Mouse (Mus musculus): Measurements from ENCODE around the gene Glipr1. TPM values are rescaled to one million over a fixed set of nuclear protein-coding genes. Genes with fewer than 3 reads are reported as not detected.
A peak's percentile ranks its signal among the peaks of the same experiment; 100 is the strongest.
"Not testable (repeated sequence)": the region's sequence is repeated elsewhere in the genome, so short reads cannot be mapped to it uniquely, and the experiment has no call there.

Glipr1 gene
- under 1 TPM in 1 of 2 experiments, not detected in 1; 0.85 TPM for total RNA-seq (2021)

DNA sequence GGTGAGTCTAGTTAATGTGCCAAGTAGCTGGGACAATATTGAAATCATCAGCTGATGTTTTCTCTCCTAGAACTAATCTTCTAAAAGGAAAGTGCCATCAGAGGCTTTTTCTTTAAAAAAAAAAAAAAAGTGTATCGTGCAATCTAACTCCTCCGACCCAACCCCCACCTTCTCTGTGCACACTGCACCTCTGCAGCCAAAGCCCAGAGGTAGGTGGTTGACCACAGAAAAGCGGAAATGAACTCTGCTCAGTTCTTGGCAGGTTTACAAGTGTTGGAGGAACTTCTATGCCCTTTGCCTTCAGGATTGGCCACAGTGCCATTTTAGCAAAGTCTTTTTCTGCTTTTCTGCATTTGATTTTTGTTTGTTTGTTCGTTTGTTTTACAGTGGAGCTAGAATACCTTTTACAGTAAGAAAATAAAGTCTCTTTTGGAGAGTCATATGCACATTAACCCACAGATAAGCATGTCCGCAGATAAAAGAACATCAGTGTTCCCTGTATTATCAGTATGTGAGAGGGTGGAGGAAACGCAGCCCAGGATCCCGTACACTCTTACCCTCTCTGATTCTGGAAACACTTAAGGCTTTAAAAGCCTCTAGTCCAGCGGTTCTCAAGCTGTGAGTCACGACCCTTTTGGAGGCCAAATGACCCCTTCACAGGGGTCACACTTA is at the start of gene Glipr1:
TSS of gene Glipr1 (minus strand) at position 88 of the 672 bp plus-strand sequence.
- intact Hi-C loops (cut with DNase I) = no loop called here
- no peak for DNase-seq

DNA sequence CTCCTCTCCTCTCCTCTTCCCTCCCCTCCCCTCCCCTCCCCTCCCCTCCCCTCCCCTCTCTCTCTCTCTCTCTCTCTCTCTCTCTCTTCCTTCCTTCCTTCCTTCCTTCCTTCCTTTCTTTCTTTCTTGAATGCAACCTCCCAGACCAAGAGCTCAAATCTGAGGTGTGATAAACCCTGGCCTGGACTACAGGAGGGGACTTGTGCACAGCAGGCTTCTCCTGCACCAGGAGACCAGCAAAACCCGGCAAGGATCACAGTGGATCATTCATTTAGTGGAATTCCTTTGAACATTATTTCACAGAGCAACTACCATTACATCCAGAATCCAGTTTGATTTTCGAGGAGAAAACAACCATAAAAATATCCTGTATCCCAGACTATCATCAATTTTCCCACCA is 49.5 kb upstream of the Glipr1 start:
- DNase-seq = peak; percentile 14
- intact Hi-C loops (cut with DNase I) = not testable (repeated sequence)

DNA sequence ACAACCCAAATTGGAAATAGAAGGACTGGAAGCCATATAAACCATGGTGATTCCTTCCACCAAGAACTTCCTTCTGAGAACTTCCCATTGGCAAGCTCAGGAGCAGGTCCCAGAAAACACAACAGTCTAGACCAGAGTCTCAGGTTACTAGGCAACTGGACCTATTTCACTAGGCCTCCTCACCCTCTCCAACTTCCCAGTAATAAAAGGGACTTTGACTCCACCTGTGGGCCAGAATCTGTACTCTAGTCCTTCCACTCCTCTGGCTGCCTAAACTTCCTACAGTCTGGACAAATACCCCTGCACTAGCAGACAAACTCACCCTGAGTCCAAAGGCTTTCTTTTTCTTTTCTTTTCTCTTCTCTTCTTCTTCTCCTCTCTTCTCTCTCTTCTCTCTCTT is 48.8 kb upstream of the Glipr1 start:
- intact Hi-C loops (cut with DNase I) = no loop called here
- DNase-seq = no peak

DNA sequence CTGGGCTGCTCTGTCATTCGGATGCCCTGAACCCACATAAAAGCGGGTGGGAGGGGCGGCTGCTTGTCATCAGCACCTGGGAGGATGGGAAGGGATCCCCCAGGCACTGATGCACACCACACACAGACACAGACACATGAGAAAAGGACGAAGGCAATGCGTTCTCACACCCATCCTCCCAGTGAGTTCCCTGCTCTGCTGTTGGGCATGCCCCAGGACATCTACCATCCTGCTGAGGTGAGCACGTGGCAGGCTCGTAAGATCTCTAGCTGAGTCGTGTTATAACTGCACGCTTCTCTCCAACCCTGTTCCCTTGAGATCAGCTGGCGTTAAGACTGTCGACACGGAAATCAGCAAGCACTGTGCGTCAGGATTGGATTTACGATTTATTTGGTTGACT is 41.9 kb upstream of the Glipr1 start:
- intact Hi-C loops (cut with DNase I); DNase-seq: not testable (repeated sequence)

DNA sequence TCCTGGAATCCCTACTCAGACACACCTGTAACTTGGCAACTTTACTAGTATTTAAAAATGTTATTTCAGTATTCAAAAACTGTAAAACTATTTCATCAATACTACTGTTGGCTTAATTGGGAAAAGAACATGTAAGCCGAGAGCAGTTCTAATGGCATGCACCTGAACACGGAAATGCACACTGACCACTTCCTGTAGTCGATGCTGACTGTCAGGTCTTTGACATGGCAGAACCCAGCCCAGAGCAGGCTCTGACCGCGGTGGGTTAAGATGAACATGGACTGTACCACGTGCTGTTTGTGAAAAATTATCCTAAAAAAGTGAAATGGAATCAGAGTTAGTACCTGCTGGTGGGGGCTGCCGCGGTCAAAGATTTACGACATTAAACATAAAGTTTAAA is 41.1 kb upstream of the Glipr1 start:
- DNase-seq; intact Hi-C loops (cut with DNase I): not testable (repeated sequence)

DNA sequence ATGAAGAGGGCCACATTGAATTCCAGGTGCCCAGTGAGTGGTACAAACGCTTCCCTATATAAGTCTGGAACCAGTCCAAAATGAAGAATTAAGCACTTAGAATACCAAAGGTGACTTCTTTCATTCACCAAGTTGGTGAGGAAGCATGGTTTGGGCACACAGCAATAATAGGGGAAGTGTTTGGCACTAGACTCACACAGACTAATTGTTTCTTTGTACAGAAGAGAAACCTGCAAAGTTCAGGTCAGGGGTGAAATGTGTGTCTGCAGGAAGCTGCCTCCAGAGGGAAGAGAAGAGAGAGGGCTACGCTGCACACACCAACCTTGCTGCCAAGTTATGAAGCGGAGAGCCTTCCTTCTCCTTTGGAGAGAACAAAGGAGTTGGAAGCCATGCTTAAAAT is 26.3 kb upstream of the Glipr1 start:
- intact Hi-C loops (cut with DNase I); DNase-seq: not testable (repeated sequence)

DNA sequence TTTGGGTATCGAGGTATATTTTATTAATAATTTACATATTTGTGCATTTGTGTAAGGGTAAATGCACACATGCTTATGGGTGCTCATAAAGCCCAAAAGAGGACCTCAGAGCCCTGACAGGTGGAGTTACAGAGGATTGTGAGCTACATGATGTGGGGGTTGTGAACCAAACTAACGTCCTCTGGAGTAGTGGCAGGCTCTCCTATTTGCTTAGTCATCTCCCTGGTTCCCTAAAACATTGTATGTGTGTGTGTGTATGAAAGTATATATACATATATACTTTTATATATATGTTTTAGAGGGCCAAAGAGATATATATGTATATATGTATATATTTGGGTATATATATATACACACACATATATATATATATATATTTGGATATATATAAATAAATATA is 21.2 kb upstream of the Glipr1 start:
- no peak for DNase-seq
- intact Hi-C loops (cut with DNase I) = no loop called here

DNA sequence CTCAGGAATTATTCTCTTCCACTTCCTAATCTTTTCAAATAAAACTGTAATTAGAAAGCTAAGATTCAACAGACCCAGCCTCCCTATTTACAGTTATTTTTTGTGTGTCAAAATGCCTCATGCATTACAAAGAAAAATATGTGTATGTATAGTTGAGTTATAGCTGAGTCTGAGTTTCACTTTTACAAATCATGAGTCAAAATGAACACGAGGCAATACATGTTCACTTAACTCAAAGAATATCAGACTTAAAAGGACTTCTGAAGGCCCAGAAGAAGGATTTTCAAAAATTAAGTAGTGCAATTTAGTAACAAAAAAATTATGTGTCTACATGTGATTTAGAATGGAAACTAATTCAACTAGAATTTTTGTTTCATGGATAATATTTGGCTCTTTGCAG is 7.1 kb upstream of the Glipr1 start:
- intact Hi-C loops (cut with DNase I); DNase-seq: not testable (repeated sequence)

DNA sequence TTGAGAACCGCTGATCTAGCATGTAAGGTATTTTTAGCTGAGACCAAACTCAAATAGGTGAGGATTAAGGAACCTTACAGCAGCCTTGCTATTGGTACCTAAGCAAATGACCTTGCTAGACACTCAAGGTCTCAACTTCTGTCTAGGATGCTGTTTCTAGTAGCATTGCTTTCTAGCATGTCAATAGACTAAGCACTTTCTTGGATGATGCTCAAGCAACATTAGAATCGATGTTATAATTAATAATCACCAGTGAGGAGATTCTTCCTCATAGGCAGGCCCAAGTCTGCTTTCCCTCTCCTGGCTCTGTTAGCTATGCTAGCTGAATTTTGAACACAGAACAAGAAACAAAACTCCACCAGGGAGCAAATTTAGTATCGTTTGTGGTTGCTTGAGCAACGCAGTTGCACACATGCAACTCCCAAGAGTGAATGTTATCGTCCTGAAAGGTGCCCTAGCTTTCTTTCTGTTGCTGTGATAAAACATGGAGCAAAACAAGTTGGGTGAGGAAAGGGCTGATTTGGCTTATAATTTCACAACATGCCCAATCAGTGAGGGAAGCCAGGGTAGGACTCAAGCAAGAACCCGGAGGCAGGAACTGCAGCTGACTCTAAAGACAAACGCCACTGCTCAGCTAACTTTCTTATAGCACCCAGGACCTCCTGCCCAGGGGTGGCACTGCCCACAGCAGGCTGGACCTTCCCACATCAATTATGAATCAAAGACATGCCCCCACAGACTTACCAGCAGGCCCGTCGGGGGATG is 493 bp downstream of the Glipr1 start:
- intact Hi-C loops (cut with DNase I) = no loop called here
- no peak for DNase-seq

DNA sequence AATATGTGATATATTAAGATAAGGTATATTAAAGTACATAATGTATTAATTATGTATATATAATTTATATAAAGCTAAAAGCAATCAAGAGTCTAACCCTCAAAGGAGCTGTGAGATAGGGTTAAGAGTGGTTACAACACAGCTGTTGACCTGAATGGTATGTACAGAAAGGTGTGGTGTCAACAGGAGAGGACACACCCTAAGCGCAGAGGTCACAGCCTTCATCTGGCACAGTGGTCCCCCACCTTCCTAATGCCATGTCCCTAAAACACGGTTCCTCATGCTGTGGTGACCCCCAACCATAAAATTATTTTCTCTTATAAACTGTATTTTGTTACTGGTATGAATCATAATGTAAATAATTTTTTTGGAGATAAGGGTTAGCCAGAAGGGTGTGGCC is 1.1 kb downstream of the Glipr1 start:
- intact Hi-C loops (cut with DNase I) = no loop called here
- DNase-seq = no peak

DNA sequence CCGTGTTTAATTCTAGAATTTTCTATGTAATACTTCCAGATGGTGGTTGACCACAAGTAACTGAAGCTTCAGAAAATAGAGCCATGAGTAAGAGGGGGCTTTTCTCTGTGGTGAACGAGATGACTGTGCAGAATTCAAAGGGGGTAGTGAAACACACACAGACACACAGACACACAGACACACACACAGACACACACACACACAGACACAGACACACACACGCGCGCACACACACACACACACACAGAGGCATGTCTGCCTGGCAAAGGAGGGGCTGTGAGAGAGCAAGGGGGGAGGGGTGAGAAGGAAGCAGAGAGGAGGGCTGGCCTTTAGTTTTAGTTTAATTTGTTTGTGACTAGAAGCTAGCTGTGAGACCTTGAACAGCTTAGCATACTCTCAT is 1.9 kb downstream of the Glipr1 start:
- intact Hi-C loops (cut with DNase I) = no loop called here
- no peak for DNase-seq

DNA sequence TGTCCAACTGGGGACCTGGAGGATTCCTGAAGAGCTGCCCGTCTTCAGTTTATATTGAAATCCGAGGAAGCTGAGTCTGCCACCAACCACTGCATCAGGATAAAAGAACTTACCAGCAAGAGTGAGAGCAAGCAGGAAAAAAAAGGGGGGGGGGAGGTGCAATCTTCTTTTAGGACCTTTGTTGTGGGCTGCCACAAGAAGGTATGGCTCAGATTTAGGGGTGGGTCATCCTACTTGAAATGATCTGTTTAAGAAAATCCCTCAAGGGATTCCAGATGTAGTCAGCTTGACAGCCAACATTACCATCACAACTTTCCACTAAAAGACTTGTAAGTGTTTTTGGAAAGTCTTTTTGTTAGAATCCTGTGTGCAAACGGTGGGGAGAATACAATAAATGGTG is 2.7 kb downstream of the Glipr1 start:
- intact Hi-C loops (cut with DNase I) = no loop called here
- no peak for DNase-seq

DNA sequence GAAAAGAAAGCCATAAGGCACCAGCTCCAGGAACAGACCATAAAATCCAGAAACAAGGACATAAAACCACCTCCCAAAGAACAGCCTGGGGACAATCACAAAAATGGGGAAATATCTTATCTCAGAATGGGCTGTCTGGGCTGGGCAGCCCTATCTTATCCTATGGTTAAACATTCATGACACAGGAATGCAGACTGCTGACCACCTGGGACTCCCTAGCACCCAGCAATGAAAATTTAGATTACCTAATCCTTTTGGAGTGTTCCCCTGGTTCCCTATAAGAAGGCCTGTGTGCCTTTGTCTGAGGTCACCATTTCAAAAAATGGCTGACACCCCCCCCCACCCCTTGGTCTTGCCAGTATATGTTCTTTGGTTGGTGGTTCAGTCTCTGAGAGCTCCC is 4.8 kb downstream of the Glipr1 start:
- DNase-seq = no peak
- intact Hi-C loops (cut with DNase I) = no loop called here

DNA sequence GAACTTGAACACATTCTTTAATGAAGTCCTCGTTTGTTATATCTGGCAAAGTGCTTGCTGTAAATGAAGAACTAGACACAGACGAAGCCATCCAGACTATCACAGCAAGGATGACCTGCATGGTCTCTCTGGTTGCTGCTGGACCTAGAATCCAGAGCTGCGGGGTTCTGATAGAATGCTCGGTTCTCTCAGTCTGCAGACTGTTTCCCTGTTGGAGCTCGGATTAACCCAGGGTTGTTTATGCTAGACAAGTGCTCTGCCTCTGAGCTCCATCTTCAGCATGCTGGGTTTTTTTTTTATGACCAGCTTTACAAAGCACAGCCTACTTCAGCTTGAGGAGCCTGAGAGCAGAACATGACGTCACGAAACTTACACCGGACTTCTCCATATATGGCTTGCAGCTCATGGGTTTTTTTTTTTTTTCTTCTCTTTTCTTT is 5.5 kb downstream of the Glipr1 start:
- DNase-seq = no peak
- intact Hi-C loops (cut with DNase I) = no loop called here

DNA sequence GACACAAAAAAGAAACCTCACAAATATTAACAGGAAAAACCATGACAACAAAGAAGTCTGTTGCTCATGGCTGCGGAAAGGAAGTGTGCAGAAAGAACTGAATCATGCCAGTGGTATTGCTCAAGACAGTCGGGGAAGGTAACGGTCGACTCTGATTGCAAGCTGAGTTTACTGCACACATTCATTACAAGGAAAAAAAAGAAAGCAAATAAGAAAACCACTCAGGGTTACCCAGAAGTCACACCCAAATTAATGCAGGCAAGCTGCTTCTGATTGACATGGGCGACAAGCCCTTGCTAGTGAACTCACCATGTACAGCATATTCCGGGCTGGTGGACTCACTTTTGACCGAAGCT is 5.9 kb downstream of the Glipr1 start:
- no peak for DNase-seq

DNA sequence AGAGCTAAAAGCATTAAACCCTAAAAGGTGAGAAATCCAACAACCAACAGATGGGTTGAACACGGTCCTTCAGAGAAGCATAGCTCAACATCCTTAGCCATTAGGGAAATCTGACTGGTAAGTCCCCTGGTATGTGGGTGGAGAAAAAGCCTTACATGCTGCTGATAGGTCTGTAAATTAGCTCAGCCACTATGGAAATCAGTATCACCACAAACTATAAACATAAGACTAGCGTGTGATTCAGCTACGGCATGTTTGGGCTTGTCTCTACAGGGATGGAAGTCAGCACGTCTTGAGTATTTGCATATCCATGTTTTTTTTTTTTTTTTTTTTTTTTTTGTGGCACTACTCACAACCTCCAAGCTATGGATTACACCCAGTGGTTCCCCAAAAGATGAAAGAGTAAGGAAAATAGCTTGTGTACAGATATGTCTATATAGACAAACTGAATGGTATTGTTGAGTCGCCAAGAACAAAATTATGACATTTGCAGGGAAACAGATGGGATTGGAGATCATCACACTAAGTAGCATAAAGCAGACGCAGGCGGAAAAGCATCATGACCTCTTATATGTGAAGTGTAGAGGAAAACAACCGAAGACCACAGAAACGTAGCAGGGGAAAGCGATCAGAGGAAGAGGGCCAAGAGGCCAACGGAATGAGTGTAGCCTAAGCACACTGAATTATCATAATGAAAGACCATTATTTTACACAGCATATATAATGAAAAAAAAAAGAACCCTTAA is 6.5 kb downstream of the Glipr1 start:
- DNase-seq = no peak
- intact Hi-C loops (cut with DNase I) = no loop called here

More for the DNA sequence above, 5.9 kb downstream of the Glipr1 start:
- intact Hi-C loops (cut with DNase I) = no loop called here

DNA sequence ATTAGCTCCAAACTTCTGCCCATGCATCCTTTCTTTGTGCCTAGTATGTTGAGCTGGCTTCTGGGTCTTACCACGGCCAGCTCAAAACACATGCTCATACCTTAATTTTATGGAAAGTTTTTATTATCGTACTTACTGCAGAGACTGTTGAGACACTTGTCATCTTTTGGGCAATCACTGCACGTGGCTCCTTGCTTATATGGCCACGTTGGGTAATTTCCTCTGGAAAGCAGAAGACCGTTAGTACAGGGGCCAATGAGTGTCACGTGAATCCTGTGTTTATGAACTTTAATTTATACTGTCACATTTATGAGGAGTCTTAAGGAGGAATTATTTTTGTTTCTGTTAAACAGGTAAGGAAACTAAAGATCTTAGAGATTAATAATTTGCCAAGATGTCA is 16.0 kb downstream of the Glipr1 start:
- intact Hi-C loops (cut with DNase I) = loop anchor here (10.0 kb wide), 1 partner anchor 118 kb away; no protein-coding TSS in a partner anchor
- DNase-seq = no peak

DNA sequence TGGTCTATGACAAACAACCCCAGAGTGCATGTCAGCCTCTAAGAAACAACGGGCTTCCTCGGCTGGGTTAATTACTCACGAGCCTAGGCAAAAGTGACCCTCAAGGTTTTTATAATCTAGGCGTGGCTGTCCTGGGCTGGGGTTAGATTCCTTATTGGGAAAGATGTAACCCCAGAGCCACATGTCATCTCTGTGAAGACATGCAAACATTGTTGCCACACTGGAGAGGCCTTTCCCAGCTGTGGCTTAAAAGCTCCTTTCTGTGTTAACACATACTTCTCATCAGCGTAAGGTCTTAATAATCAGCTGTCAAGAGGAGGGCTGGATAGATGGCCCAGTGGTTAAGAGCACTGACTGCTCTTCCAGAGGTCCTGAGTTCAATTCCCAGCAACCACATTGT is 19.4 kb downstream of the Glipr1 start:
- no peak for DNase-seq
- intact Hi-C loops (cut with DNase I) = loop anchor here (10.0 kb wide), 1 partner anchor 122 kb away; no protein-coding TSS in a partner anchor

DNA sequence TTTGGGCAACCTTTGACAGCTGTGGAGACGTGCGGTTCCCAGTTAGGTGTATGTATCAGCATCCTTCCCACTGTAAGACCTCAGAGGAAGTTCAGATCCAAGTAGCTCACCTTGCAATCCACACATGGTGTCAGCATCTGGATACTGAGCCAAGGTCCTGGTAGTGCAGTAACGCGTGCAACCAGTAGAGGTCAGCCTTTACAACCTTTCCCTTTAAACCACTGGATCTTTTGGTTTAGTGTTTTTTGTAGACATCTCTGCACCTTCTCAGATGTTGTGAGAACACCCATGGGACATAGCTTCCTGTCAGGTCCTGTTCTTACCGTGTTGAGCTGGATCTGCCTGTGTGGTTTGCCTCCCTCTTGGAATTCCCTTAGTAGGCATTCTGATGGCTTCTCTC is 24.8 kb downstream of the Glipr1 start:
- peak; percentile 29 for DNase-seq
- intact Hi-C loops (cut with DNase I) = loop anchor here (5.0 kb wide), 2 partner anchors 185 to 825 kb away; partner anchors contain the start of genes Caps2 and Glipr1l3

DNA sequence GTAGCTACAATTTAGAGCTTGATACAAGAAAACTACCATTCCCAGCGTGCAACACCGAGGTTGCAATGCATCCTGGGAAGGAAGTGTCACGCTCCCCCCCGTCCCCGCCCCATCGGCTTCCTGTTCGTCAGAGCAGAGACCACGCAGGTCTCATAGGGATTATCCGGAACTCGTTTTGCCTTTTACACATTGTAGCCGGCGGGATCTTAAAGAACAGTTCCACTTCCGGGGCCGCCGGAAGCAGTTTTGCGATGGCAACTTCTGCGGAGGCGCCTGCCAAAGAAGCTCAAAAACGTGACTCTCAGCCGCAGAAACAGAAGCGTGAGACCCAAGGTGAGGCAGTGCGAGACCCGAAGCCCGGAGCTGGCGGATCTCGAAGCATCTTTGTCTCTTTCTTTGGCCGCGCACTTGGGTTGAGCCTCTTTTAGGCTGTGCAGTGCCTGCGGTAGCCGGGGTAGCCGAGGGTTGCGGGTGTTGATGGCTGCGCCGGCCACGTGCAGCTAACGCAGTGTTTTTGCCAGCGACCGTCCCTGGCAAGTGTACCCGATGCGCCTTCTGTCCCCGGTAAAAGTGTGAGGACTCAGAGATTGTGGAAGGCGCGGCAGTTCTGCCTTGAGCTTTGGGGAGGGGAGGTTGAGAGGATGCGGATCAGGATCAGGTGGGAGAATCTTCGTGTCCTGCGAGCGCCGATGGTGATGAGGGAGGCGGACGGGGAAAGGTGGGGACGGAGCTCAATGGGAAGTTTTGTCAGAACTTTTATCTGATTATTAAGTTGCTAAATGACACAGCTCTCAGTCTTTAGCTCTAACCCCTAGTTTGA is 29.7 kb downstream of the Glipr1 start, which contains the start of gene Krr1:
TSS of gene Krr1 (plus strand) at position 123 of the 820 bp plus-strand sequence.
- intact Hi-C loops (cut with DNase I) = no loop called here

More for the DNA sequence above, 29.7 kb downstream of the Glipr1 start, which contains the start of gene Krr1:
- DNase-seq = peak; percentile 91

Data from left cerebral cortex, postnatal 4 days (tissue).